Mouse (Mus musculus): ENCODE measurements around the gene Tmem86b. TPM values are rescaled to one million over a fixed set of nuclear protein-coding genes. Genes with fewer than 3 reads are reported as not detected.

Gene Tmem86b
- total and polyA plus RNA-seq, 3 experiments = 4.8 to 40.0 (median 9.3) TPM

DNA sequence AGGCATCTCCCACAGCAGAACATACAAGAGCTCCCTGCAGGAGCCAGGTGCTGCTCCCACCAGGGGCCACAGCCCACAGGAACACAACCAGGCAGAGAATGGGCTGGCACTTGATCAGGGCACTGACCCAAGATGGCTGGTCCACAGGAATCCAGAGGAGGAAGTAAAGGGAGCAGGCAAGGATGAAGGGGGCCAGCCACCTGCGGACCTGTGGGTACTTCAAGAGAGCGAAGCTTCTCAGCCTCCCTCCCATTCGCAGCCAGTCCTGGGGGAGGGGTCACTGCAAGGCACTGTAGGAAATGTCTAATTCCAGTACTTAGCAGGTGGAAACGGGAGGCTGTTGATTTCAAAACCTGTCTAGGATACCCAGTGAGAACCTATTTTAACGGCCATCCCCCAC is 1.6 kb downstream of the Tmem86b start:
- Histone ChIP-seq H3K27me3 (ENCODE audit: insufficient read depth, low read length) (no peaks in the 10 kb centered on the region), H3K4me1 (ENCODE audit: insufficient read depth, low read depth, low read length) (peaks cover 93% of the 10 kb centered on the region), H3K36me3 (replicated peaks) (peaks cover 84% of the 10 kb centered on the region), H3K9me3 (replicated peaks) (no peaks in the 10 kb centered on the region), H3K4me3 (ENCODE audit: low read depth, low read length) (peak overlapping the region; percentile 61; the same call in 1 of the 2 replicates)
- peak; percentile 25; the same call in 1 of the 2 replicates for ATAC-seq (ENCODE audit: extremely low read depth, insufficient number of reproducible peaks, low FRiP score, poor library complexity, severe bottlenecking)
- TF ChIP-seq TAL1 (conservative IDR thresholded peaks at IDR 0.05; ENCODE audit: low read depth, low read length) = no peak
- peak; percentile 61 for DNase-seq (ENCODE audit: low spot score)

GRCm38 (mm10) chr7:4625928-4626327 is 5.3 kb downstream of the Tmem86b start:
- DNase-seq (ENCODE audit: low spot score) = no peak
- Histone ChIP-seq H3K9me3 (replicated peaks) (no peaks in the 10 kb centered on the region), H3K4me3 (ENCODE audit: low read depth, low read length) (no peak overlapping the region), H3K27me3 (ENCODE audit: insufficient read depth, low read length) (no peaks in the 10 kb centered on the region), H3K36me3 (replicated peaks) (peaks cover 53% of the 10 kb centered on the region), H3K4me1 (ENCODE audit: insufficient read depth, low read depth, low read length) (peaks cover 65% of the 10 kb centered on the region)
- TF ChIP-seq TAL1 (conservative IDR thresholded peaks at IDR 0.05; ENCODE audit: low read depth, low read length) = no peak
- TF ChIP-seq POLR2AphosphoS5 (IDR thresholded peaks at IDR 0.05; ENCODE audit: insufficient replicate concordance, low read depth, low read length) = peak; percentile 30; the same call in 1 of the 2 replicates
- ATAC-seq (ENCODE audit: extremely low read depth, insufficient number of reproducible peaks, low FRiP score, poor library complexity, severe bottlenecking) = no peak

GRCm38 (mm10) chr7:4624343-4624742 is 6.9 kb downstream of the Tmem86b start:
- no peaks in the 10 kb centered on the region for H3K27me3 ChIP-seq (ENCODE audit: insufficient read depth, low read length)
- no peak overlapping the region for H3K4me3 ChIP-seq (ENCODE audit: low read depth, low read length)
- peaks cover 42% of the 10 kb centered on the region for H3K36me3 ChIP-seq (replicated peaks)
- no peak for DNase-seq (ENCODE audit: low spot score)
- TF ChIP-seq GATA1 (IDR thresholded peaks at IDR 0.05; ENCODE audit: borderline replicate concordance, low read length) (no peak), TAL1 (conservative IDR thresholded peaks at IDR 0.05; ENCODE audit: low read depth, low read length) (no peak)
- no peaks in the 10 kb centered on the region for H3K9me3 ChIP-seq (replicated peaks)
- H3K4me1 ChIP-seq (ENCODE audit: insufficient read depth, low read depth, low read length) = peaks cover 55% of the 10 kb centered on the region
- ATAC-seq (ENCODE audit: extremely low read depth, insufficient number of reproducible peaks, low FRiP score, poor library complexity, severe bottlenecking) = no peak

DNA sequence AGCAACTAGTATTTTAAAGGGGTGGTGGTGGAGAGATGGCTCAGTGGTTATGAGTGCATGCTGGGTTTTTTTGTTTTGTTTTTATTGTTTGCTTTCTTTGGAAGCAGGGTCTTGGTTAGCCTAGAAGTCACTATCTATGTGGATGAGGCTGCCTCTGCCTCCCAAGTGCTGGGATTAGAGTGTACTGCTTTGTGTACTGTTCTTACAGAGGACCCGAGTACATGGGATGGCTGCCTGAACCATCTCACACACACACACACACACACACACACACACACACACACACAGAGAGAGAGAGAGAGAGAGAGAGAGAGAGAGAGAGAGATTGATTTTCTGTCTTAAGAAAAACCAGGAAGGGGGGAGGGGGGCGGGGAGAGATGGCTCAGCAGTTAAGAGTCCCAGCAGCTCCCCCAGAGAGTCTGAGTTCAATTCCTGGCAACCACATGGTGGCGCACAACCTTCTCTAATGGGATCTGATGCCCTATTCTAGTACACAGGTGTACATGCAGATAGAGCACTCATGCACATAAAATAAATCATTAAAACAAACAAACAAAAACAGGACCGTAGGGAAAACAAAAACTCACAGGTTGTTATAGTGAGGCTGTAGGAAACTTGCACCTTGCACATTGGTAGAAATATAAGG is 7.6 kb downstream of the Tmem86b start:
- H3K4me1 ChIP-seq (ENCODE audit: insufficient read depth, low read depth, low read length) = peaks cover 48% of the 10 kb centered on the region
- no peak overlapping the region for H3K4me3 ChIP-seq (ENCODE audit: low read depth, low read length)
- no peak for ATAC-seq (ENCODE audit: extremely low read depth, insufficient number of reproducible peaks, low FRiP score, poor library complexity, severe bottlenecking)
- H3K9me3 ChIP-seq (replicated peaks) = no peaks in the 10 kb centered on the region
- no peak for DNase-seq (ENCODE audit: low spot score)
- TF ChIP-seq CTCF (IDR thresholded peaks at IDR 0.05; ENCODE audit: low read depth, low read length) = 0 out of 2 replicates have a peak, but pooled peaks have one; percentile 8
- no peak for TF ChIP-seq POLR2AphosphoS5 (IDR thresholded peaks at IDR 0.05; ENCODE audit: insufficient replicate concordance, low read depth, low read length)
- no peaks in the 10 kb centered on the region for H3K27me3 ChIP-seq (ENCODE audit: insufficient read depth, low read length)
- peaks cover 36% of the 10 kb centered on the region for H3K36me3 ChIP-seq (replicated peaks)

DNA sequence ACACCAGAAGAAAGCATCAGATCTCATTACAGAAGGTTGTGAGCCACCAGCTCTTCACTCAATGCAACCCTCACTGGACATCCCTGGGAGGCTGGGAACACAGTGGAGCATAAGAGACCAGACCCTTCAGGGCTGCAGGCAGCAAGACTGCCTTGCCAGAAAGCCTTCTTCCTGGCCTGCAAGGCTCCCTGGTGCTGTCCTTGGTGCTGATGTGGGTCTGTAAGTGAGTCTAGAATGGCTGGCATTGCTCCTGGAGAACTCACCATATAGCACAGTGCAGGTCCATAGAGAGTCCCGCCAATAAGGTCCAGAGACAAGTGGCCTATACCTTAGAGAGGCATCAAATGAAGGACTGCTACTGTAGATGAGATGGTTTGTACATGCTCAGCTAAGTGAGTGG is 11.2 kb downstream of the Tmem86b start:
- Histone ChIP-seq H3K27me3 (ENCODE audit: insufficient read depth, low read length) (peaks cover 22% of the 10 kb centered on the region), H3K9me3 (replicated peaks) (no peaks in the 10 kb centered on the region), H3K4me3 (ENCODE audit: low read depth, low read length) (no peak overlapping the region), H3K36me3 (replicated peaks) (peaks cover 5% of the 10 kb centered on the region), H3K4me1 (ENCODE audit: insufficient read depth, low read depth, low read length) (peaks cover 16% of the 10 kb centered on the region; the same call in 1 of the 2 replicates)
- DNase-seq (ENCODE audit: low spot score) = peak; percentile 27
- peak; percentile 25 for ATAC-seq (ENCODE audit: extremely low read depth, insufficient number of reproducible peaks, low FRiP score, poor library complexity, severe bottlenecking)
- TF ChIP-seq CTCF (IDR thresholded peaks at IDR 0.05; ENCODE audit: low read depth, low read length) (no peak), GATA1 (IDR thresholded peaks at IDR 0.05; ENCODE audit: borderline replicate concordance, low read length) (no peak), GATA2 (IDR thresholded peaks at IDR 0.05; ENCODE audit: borderline replicate concordance, low read depth, low read length) (no peak), POLR2AphosphoS5 (IDR thresholded peaks at IDR 0.05; ENCODE audit: insufficient replicate concordance, low read depth, low read length) (no peak), TAL1 (conservative IDR thresholded peaks at IDR 0.05; ENCODE audit: low read depth, low read length) (no peak)

GRCm38 (mm10) chr7:4613740-4614403 is 17.4 kb downstream of the Tmem86b start:
- no peaks in the 10 kb centered on the region; the same call in 1 of the 2 replicates for H3K4me1 ChIP-seq (ENCODE audit: insufficient read depth, low read depth, low read length)
- ATAC-seq (ENCODE audit: extremely low read depth, insufficient number of reproducible peaks, low FRiP score, poor library complexity, severe bottlenecking) (no peak), DNase-seq (ENCODE audit: low spot score) (no peak)
- H3K27me3 ChIP-seq (ENCODE audit: insufficient read depth, low read length) = peaks cover 39% of the 10 kb centered on the region
- TF ChIP-seq TAL1 (conservative IDR thresholded peaks at IDR 0.05; ENCODE audit: low read depth, low read length) (no peak), GATA1 (IDR thresholded peaks at IDR 0.05; ENCODE audit: borderline replicate concordance, low read length) (no peak), GATA2 (IDR thresholded peaks at IDR 0.05; ENCODE audit: borderline replicate concordance, low read depth, low read length) (no peak), CTCF (IDR thresholded peaks at IDR 0.05; ENCODE audit: low read depth, low read length) (no peak), POLR2AphosphoS5 (IDR thresholded peaks at IDR 0.05; ENCODE audit: insufficient replicate concordance, low read depth, low read length) (no peak)
- H3K36me3 ChIP-seq (replicated peaks) = no peaks in the 10 kb centered on the region
- H3K9me3 ChIP-seq (replicated peaks) = no peaks in the 10 kb centered on the region
- H3K4me3 ChIP-seq (ENCODE audit: low read depth, low read length) = no peak overlapping the region

DNA sequence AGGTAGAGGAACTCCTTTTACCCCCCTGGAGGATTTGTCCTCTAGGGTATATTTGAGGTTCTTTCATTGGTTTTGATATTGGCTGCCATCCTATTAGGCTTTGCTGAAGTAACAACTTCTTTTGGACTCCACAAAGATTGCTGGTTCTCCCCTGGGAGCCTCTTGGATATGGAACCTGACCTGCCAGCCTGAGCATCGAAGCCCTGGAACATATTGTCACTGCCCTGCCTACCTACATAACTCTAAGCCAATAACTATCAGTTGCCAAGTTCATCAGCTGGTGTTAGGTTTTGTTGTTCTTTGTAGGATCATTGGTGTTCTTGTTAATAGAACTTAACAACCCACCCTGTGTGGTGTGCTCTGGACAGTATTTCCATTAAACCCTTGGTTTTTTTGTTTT is 18.3 kb downstream of the Tmem86b start:
- Histone ChIP-seq H3K9me3 (replicated peaks) (no peaks in the 10 kb centered on the region), H3K4me1 (ENCODE audit: insufficient read depth, low read depth, low read length) (peaks cover 2% of the 10 kb centered on the region), H3K27me3 (ENCODE audit: insufficient read depth, low read length) (peaks cover 36% of the 10 kb centered on the region), H3K4me3 (ENCODE audit: low read depth, low read length) (no peak overlapping the region), H3K36me3 (replicated peaks) (no peaks in the 10 kb centered on the region)
- ATAC-seq (ENCODE audit: extremely low read depth, insufficient number of reproducible peaks, low FRiP score, poor library complexity, severe bottlenecking) = no peak
- DNase-seq (ENCODE audit: low spot score) = no peak
- TF ChIP-seq TAL1 (conservative IDR thresholded peaks at IDR 0.05; ENCODE audit: low read depth, low read length) (no peak), POLR2AphosphoS5 (IDR thresholded peaks at IDR 0.05; ENCODE audit: insufficient replicate concordance, low read depth, low read length) (no peak), CTCF (IDR thresholded peaks at IDR 0.05; ENCODE audit: low read depth, low read length) (no peak), GATA1 (IDR thresholded peaks at IDR 0.05; ENCODE audit: borderline replicate concordance, low read length) (no peak), GATA2 (IDR thresholded peaks at IDR 0.05; ENCODE audit: borderline replicate concordance, low read depth, low read length) (no peak)
